Mouse (Mus musculus): ENCODE measurements around the gene Ptpn4.
A peak's percentile ranks its signal among the peaks of the same experiment; 100 is the strongest.

Gene Ptpn4

DNA sequence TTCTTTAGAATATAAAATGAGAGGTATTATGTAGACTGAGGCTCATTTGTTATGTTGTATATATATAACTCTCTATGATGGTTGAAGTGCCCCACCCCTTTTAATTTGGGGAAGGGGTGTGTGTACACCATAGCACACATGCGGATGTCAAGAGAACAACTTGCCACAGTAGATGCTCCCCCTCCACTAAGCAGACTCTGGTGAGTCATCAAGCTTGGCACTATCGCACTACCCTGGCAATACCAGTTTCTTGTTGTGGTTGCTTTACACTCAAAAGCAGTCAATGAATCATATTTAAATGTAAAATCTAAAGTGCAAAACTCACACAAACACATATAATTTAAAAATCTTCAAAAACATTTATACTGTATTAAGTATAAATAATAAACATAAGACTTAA is 31.4 kb downstream of the Ptpn4 start:
- DNase-seq (ENCODE audit: low spot score), result no peak

DNA sequence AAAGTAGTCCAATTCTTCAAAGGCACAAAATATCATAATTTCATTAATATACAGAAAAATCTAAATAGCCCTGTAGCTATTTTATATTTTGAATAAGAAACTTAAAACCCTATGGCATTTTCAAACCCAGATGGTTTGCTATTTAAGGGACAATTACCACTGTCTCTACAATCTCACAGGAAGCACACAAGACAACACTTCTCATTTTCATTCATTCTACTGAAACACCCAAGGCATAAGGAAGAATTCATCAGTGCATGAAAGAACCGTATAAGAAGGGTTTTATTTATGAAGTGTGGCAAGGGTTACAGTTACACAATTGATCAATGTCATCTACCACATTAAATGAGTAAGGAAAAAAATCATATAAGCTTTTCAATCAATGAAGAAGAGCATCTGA is 32.8 kb downstream of the Ptpn4 start:
- no peak for DNase-seq (ENCODE audit: low spot score)

GRCm38 (mm10) chr1:119795174-119795573 is 42.2 kb downstream of the Ptpn4 start:
- DNase-seq (ENCODE audit: low spot score), result no peak

DNA sequence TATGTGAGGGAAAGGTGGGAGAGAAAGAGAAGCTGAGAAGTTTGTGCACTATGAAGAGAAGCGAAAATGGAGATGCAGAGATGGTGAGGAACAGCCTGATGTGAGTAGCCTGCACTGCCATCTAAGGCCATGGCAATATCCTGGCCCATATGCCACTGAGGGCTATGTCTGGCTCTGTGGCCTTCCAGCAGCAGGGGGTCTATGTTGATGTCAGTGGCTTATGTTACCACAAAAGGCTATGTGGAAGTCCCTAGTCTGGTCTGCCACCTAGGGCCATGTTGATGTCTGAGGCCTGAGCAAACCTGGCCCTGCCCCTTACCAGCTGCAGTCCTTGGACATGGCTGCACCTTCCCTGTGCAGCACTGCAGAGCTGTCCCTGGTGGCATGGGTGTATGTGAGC is 43.1 kb downstream of the Ptpn4 start:
- no peak for DNase-seq (ENCODE audit: low spot score)

GRCm38 (mm10) chr1:119790616-119791015 is 46.8 kb downstream of the Ptpn4 start:
- no peak for DNase-seq (ENCODE audit: low spot score)

- DNase-seq (ENCODE audit: low spot score), result no peak
These were observed 61.5 kb downstream of the Ptpn4 start for GRCm38 (mm10) chr1:119775915-119776314.

- no peak for DNase-seq (ENCODE audit: low spot score)
These were observed 101.7 kb downstream of the Ptpn4 start for GRCm38 (mm10) chr1:119735692-119736091.

GRCm38 (mm10) chr1:119734801-119735200 is 102.6 kb downstream of the Ptpn4 start:
- no peak for DNase-seq (ENCODE audit: low spot score)

DNA sequence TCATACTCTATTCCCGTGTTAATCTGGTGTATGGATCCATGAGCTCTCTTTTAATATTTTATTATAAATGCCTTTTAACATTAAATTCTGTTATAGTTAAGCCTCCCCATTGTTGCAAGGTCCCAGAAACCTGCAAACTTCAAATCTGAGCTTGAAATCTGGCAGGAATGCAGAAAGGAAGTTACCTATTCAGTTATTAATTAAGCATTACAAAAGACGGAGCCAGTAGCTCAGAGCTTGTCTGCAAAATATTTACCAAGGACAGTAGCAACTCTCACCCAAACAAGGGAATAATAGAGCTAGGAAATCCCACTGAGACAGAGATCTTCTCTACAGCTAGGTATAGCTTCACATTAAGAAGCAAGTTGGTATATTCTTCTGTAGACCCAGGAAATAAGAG is 106.2 kb downstream of the Ptpn4 start:
- no peak for DNase-seq (ENCODE audit: low spot score)

GRCm38 (mm10) chr1:119713017-119713416 is 124.4 kb downstream of the Ptpn4 start:
- no peak for DNase-seq (ENCODE audit: low spot score)

DNA sequence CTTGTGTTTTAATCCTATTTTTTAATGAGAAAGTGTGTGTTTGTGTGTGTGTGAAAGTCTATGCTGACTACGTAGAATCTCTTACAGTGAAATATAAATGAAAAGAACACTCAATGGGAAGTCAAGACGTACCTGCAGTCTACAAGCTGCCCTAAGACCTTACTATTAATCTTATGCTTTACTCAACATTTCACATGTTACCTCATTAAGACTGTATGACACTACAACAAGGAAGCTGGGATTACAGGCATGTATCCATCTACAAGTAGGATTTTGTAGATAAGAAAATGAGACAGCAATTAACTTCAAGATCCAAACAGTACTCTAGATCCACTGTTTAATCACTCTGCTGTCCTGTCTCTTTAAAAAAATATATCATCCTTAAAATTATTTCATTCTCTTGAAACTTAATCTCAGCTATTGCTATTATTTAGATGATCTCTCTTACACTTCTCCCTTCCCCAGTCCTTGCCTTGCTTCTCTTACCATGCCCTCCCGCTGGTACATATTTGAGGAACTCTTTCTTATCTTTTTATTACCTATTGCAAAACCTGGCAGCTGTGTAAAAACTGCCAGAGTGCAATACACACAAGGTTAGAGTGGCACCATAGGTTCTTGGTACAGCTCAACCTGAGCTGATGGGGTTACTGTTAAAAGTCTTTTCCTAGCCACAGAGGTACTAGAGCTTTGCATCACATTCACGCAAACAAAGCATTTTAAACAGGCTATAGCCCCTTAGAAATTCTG is 130.8 kb downstream of the Ptpn4 start:
- DNase-seq (ENCODE audit: low spot score), result no peak

GRCm38 (mm10) chr1:119696860-119697259 is 140.6 kb downstream of the Ptpn4 start:
- DNase-seq (ENCODE audit: low spot score), result no peak

- no peak for DNase-seq (ENCODE audit: low spot score)
These were observed 151.4 kb downstream of the Ptpn4 start for GRCm38 (mm10) chr1:119685773-119686558.

DNA sequence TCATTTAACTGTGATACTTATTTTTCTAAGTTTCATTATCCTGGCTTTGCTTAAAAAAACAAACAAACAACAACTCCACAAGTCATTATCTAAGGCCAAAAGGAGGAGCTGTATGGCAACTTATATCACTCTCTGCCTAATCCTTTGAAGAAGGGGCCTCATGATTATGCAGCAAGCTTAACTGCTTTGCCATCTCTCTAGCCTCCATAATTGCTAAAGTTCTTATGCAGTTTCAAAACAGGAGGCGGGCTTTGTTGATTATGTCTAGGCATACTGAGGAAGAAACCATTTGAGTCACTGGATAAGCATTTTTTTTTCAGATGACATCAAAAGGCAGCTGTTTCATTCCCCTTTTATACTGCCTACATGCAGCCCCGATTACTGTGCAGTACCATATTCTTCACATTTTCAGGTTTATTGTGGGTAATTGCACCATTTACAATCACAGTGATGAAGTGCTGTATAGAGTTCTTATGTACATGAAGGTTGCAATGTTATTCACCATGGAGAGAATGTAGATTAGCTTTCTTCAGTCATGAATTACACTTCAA is 155.7 kb downstream of the Ptpn4 start:
- DNase-seq (ENCODE audit: low spot score), result no peak

- DNase-seq (ENCODE audit: low spot score), result no peak
These were observed 162.4 kb downstream of the Ptpn4 start for GRCm38 (mm10) chr1:119674984-119675383.

DNA sequence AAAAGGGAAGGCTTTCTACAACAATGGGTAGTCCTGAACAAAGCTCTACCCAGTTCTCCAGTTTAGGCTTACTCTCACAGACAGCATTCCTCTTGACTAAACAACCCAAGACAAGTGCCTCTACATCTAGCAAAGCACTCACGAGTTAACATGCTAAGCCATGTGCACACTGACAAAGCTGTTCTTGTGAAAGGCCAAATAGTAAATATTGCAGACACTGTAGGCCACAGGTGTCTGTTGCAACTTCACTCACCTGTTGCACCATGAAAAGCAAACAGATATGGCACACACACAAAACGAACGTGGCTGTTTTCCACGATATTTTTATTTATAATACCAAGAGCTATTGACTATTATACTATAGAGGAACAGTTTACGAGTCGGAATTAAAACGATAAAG is 170.5 kb downstream of the Ptpn4 start:
- no peak for DNase-seq (ENCODE audit: low spot score)

GRCm38 (mm10) chr1:119654307-119654706 is 183.1 kb downstream of the Ptpn4 start:
- no peak for DNase-seq (ENCODE audit: low spot score)

DNA sequence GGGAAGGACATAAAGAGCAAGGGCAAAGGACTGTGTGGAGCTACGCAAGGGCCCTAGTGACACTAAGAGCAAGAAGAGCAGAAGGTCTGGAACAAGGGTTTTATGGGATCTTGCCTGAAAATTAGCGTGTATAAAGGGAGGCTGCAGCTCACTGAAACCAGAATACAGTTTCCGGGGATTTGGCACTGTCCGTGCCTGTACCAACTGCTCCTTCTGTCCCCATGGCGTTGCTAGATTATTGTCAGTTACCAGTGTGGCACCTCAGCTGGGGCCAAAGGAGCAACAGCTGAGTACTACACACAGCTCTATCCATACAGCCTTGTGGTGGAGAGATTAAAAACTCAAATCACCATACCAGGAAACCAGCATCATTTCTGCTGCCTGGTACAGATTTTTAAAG is 187.0 kb downstream of the Ptpn4 start:
- DNase-seq (ENCODE audit: low spot score), result no peak

GRCm38 (mm10) chr1:119649627-119650026 is 187.8 kb downstream of the Ptpn4 start:
- DNase-seq (ENCODE audit: low spot score), result no peak

DNA sequence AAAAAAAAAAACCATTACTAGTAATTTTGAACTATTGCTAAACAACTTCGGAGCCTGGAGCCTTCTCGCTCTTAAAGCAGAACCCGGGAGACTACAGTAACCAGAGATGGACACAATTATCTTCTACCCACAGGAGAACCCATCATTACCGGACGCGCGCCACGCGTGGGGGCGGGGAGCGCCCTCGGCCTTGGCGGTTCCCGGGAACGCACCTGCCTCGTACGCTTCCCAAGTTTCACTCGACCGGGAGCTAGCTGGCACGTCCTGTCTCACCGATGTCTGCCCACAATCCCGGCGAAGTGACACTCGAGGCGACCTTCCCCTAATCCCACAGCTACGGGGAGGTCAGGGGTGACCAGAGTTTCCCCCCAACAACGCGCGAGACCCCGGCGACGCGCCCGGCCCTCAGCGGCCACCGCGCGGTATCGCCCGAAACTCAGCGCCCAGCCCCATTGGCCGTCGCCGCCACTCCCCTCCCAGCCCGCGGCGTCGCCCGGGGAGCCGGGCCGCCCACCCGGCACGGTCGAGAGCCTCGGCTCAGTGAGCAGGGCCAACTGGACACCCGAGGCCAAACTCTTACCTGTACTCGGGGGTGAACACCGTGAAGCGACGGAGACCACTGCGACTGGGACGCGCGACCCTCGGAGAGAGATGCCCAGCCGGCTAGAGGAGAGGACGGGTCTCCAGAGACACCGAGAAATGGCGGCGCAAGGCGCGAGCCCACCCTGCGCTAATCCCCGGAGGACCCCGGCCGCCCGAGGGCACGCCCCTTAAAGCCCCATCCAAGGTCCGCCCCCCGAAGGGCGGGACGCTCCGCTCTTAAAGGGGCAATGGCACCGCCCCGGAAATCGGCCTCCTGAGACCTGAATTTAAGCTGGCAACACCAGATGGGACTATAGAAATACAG is 189.0 kb downstream of the Ptpn4 start, which contains the start of gene Epb41l5:
Epb41l5 (minus strand) TSS at position 796 of the 907 bp plus-strand sequence.
- DNase-seq (ENCODE audit: low spot score), result peak; percentile 74

DNA sequence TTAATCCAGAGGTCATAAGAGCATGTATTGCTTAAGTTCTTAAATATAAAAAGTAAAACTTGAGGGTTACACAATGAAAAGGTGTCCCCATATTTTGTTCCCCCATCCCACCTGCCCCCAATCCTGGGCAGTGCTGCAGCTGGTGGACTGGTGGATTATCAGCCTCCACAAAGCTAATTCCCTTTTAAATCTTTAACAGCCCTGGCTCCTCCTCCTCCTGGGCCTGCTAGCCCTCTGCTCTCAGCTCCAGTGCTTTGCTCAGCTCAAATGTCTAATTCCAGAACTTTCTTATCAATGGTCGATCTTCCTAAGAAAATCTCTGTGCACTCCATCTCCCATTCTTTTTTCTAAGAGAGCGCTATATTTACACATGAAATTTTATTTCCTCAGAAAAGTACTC is 191.1 kb downstream of the Ptpn4 start:
- DNase-seq (ENCODE audit: low spot score), result no peak

DNA sequence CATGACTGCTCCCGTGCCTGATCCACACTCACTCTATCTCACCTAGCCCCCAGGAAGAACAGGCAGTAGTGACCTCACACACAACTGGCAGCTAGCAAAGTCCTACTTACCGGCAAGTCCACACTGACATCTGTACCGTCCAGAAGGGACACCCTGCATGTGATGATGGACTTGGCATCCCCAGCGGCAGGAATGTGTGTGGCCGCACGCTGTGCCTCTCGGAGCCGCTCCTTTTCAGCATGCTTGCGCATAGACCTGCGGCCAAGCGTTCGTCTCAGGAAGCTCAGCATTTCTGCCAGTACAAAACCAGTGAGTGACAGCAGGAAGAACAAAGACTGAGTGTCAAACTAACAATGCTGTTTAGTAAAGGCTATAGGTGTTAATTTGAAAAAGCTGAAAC is 195.0 kb downstream of the Ptpn4 start:
- DNase-seq (ENCODE audit: low spot score), result no peak

All from ovary, postnatal 10 days (tissue).